Mouse (Mus musculus) MEL (cell line): Measurements from ENCODE around the gene Wdcp. TPM values are rescaled to one million over a fixed set of nuclear protein-coding genes. Genes with fewer than 3 reads are reported as not detected.

Experiments
- DNase-seq: peaks from one replicate; pipeline ENCODE4 v3.0.0; 2011; ENCODE audit warnings: low read depth, low spot score
- H3K27ac ChIP-seq: 2 replicates; pipeline ENCODE4 v1.5.1; 2012; ENCODE audit warnings: low read depth, mild to moderate bottlenecking, control low read depth, low read length, moderate library complexity; ENCODE audit not compliant: control insufficient read depth
- H3K27me3 ChIP-seq, 2 experiments: fragments of 150-350 bp in 1 of 2; sonication (generic) in 1 of 2; 2 replicates each; pipeline ENCODE4 v1.6.1; 2012; ENCODE audit warnings: low read length in 2 of 2, mild to moderate bottlenecking in 2 of 2, improper control_type of control experiment in 1 of 2, moderate library complexity in 1 of 2; ENCODE audit not compliant: insufficient read depth in 2 of 2, control insufficient read depth in 1 of 2
- H3K36me3 ChIP-seq, 2 experiments: 2 replicates each; pipeline ENCODE4 v1.6.1; 2012 to 2014; ENCODE audit warnings: low read length in 2 of 2, improper control_type of control experiment in 1 of 2, inconsistent platforms in 1 of 2, mild to moderate bottlenecking in 1 of 2; ENCODE audit not compliant: insufficient read depth in 2 of 2, control insufficient read depth in 1 of 2
- H3K4me1 ChIP-seq, 2 experiments: fragments of 150-350 bp in 1 of 2; sonication (generic) in 1 of 2; 2 replicates each; pipeline ENCODE4 v1.6.1; 2012; ENCODE audit warnings: low read length in 2 of 2, improper control_type of control experiment in 1 of 2, mild to moderate bottlenecking in 1 of 2; ENCODE audit not compliant: insufficient read depth in 2 of 2, control insufficient read depth in 1 of 2
- H3K4me3 ChIP-seq, 2 experiments: fragments of 150-350 bp in 1 of 2; sonication (generic) in 1 of 2; 2 replicates each; pipeline ENCODE4 v1.5.1; 2012; ENCODE audit warnings: low read depth in 2 of 2, low read length in 2 of 2, mild to moderate bottlenecking in 2 of 2, moderate library complexity in 2 of 2, control low read depth in 1 of 2, improper control_type of control experiment in 1 of 2; ENCODE audit not compliant: control insufficient read depth in 1 of 2, insufficient read depth in 1 of 2
- H3K79me2 ChIP-seq: 2 replicates; pipeline ENCODE4 v1.6.1; 2012; ENCODE audit warnings: mild to moderate bottlenecking, low read length, moderate library complexity; ENCODE audit not compliant: control insufficient read depth, poor library complexity, insufficient read depth
- H3K9ac ChIP-seq: 2 replicates; pipeline ENCODE4 v1.6.1; 2012; ENCODE audit warnings: low read depth, mild to moderate bottlenecking, control low read depth, low read length, moderate library complexity; ENCODE audit not compliant: control insufficient read depth, poor library complexity, severe bottlenecking
- H3K9me3 ChIP-seq: fragments of 150-350 bp; sonication (generic); replicated peaks from 2 replicates; pipeline ENCODE4 v1.6.1; 2012; ENCODE audit warnings: mild to moderate bottlenecking, low read length, improper control_type of control experiment, moderate library complexity; ENCODE audit not compliant: insufficient read depth
- BHLHE40 ChIP-seq: IDR thresholded peaks from 2 replicates; pipeline ENCODE4 v1.6.1; 2012; ENCODE audit warnings: low read depth, mild to moderate bottlenecking, inconsistent platforms, low read length, improper control_type of control experiment, borderline replicate concordance
- CHD1 ChIP-seq: IDR thresholded peaks from 2 replicates; pipeline ENCODE4 v1.6.1; 2012; ENCODE audit warnings: low read depth, mild to moderate bottlenecking, inconsistent platforms, low read length, improper control_type of control experiment
- CHD2 ChIP-seq: IDR thresholded peaks from 2 replicates; pipeline ENCODE4 v1.6.1; 2011; ENCODE audit warnings: low read length, improper control_type of control experiment
- E2F4 ChIP-seq: IDR thresholded peaks from 2 replicates; pipeline ENCODE4 v1.6.1; 2011; ENCODE audit warnings: low read depth, low read length, improper control_type of control experiment, borderline replicate concordance
- EP300 ChIP-seq, 2 experiments: IDR thresholded peaks; 2 replicates each; pipeline ENCODE4 v1.6.1; 2011; ENCODE audit warnings: improper control_type of control experiment in 2 of 2, low read length in 2 of 2, low read depth in 1 of 2, mild to moderate bottlenecking in 1 of 2
- GATA1 ChIP-seq: IDR thresholded peaks from 2 replicates; pipeline ENCODE4 v1.6.1; 2011; ENCODE audit warnings: low read depth, low read length, improper control_type of control experiment
- HCFC1 ChIP-seq: IDR thresholded peaks from 2 replicates; pipeline ENCODE4 v1.6.1; 2012; ENCODE audit warnings: low read depth, mild to moderate bottlenecking, inconsistent platforms, low read length, improper control_type of control experiment, moderate library complexity
- KAT2A ChIP-seq: conservative IDR thresholded peaks from 2 replicates; pipeline ENCODE4 v1.6.1; 2012; ENCODE audit warnings: low read depth, low read length, improper control_type of control experiment, inconsistent platforms
- MAFK ChIP-seq: IDR thresholded peaks from 2 replicates; pipeline ENCODE4 v1.6.1; 2011; ENCODE audit warnings: low read depth, mild to moderate bottlenecking, low read length, improper control_type of control experiment, borderline replicate concordance
- NELFE ChIP-seq: IDR thresholded peaks from 2 replicates; pipeline ENCODE4 v1.6.1; 2011; ENCODE audit warnings: low read depth, low read length, improper control_type of control experiment
- NRF1 ChIP-seq: IDR thresholded peaks from 2 replicates; pipeline ENCODE4 v1.6.1; 2014; ENCODE audit warnings: low read depth, mild to moderate bottlenecking, inconsistent platforms, low read length, improper control_type of control experiment, moderate library complexity; ENCODE audit not compliant: poor library complexity, insufficient read depth, severe bottlenecking
- POLR2A ChIP-seq, 2 experiments: IDR thresholded peaks; 2 replicates each; pipeline ENCODE4 v1.6.1; 2011 to 2012; ENCODE audit warnings: low read length in 2 of 2, mild to moderate bottlenecking in 2 of 2, control low read depth in 1 of 2, improper control_type of control experiment in 1 of 2, low read depth in 1 of 2, moderate library complexity in 1 of 2; ENCODE audit not compliant: control insufficient read depth in 1 of 2, insufficient read depth in 1 of 2, poor library complexity in 1 of 2
- POLR2AphosphoS2 ChIP-seq: IDR thresholded peaks from 2 replicates; pipeline ENCODE4 v1.6.1; 2011; ENCODE audit warnings: low read length, improper control_type of control experiment
- SIN3A ChIP-seq: IDR thresholded peaks from 2 replicates; pipeline ENCODE4 v1.6.1; 2012; ENCODE audit warnings: low read length, improper control_type of control experiment, inconsistent platforms
- TBP ChIP-seq: IDR thresholded peaks from 2 replicates; pipeline ENCODE4 v1.8.0; 2011; ENCODE audit warnings: low read depth, low read length, improper control_type of control experiment
- TCF12 ChIP-seq: IDR thresholded peaks from 2 replicates; pipeline ENCODE4 v1.6.1; 2014; ENCODE audit warnings: low read depth, mild to moderate bottlenecking, inconsistent platforms, low read length, improper control_type of control experiment, moderate library complexity
- ZC3H11A ChIP-seq: IDR thresholded peaks from 2 replicates; pipeline ENCODE4 v1.6.1; 2012; ENCODE audit warnings: low read depth, mild to moderate bottlenecking, inconsistent platforms, low read length, improper control_type of control experiment
- ZMIZ1 ChIP-seq: IDR thresholded peaks from 2 replicates; pipeline ENCODE4 v1.6.1; 2012; ENCODE audit warnings: low read depth, mild to moderate bottlenecking, inconsistent platforms, low read length, improper control_type of control experiment, moderate library complexity
- polyA plus RNA-seq, 2 experiments: library from polyadenylated mRNA; stranded (reverse) in 1 of 2; unstranded in 1 of 2; fragments of >175 nt in 1 of 2; fragments of >200 nt in 1 of 2; gene quantifications; 2 replicates each; pipeline versions ENCODE4 v1.2.1 to v1.2.4; 2012; ENCODE audit warnings: low replicate concordance in 2 of 2, low read depth in 1 of 2; ENCODE audit not compliant: insufficient read length in 2 of 2, insufficient read depth in 1 of 2, missing spikeins in 1 of 2
- total RNA-seq: library from RNA; depleted of rRNA; stranded (reverse); fragments of 300-350 nt; gene quantifications from 2 replicates; pipeline ENCODE4 v1.2.3, GENCODE M21; 2012

The Wdcp gene
- total and polyA plus RNA-seq, 3 experiments = 12.6 to 16.5 TPM; not detected in 1

DNA sequence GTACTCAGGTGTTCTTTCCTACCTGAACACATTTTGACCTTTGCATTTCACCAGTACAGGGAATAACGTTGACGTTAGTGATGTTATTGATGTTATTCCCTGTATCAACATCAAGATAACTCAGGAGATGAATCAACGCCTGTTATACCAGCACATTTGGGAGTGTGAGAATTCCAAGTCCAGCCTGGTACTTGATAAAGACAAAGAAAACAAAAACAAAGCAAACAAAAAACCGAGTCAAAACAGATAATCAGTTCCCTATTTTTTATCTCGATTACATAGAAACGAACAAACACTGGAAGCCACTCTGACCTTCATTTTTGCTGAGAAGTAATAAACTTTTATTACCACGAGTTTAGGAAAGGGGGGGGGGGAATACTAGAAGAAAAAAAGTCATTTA, 63.4 kb downstream of the Wdcp start:
- no peak for DNase-seq
- H3K9me3 ChIP-seq = no peaks in the 10 kb centered on the region
- no peak overlapping the region for H3K27ac ChIP-seq
- peak overlapping the region; percentile 95 for H3K9ac ChIP-seq
- H3K4me1 ChIP-seq = peaks cover 4 to 9% of the 10 kb centered on the region in 2 experiments; a peak in 3 of 4 replicates
- H3K79me2 ChIP-seq = peaks cover 16% of the 10 kb centered on the region
- H3K36me3 ChIP-seq = peaks cover 2 to 8% of the 10 kb centered on the region in 2 experiments; a peak in 3 of 4 replicates
- H3K4me3 ChIP-seq = peak overlapping the region; percentile 75 to 79
- no peaks in the 10 kb centered on the region for H3K27me3 ChIP-seq
- TF ChIP-seq CHD1 (no peak), POLR2A (IDR thresholded peaks at IDR 0.05; ENCODE audit: control insufficient read depth in 1 of 2, insufficient read depth in 1 of 2, low read depth in 1 of 2, low read length in 2 of 2, poor library complexity in 1 of 2) (no peak), GATA1 (peak; percentile 56; the same call in 1 of the 2 replicates), SIN3A (0 out of 2 replicates have a peak, but pooled peaks have one; percentile 15), MAFK (no peak)

- TF ChIP-seq ZMIZ1 = peak; percentile 90
- TF ChIP-seq ZC3H11A = no peak
- TF ChIP-seq NELFE = peak; percentile 94
- TF ChIP-seq NRF1 = peak; percentile 40; the same call in 1 of the 2 replicates
- TF ChIP-seq SIN3A = peak; percentile 35; the same call in 1 of the 2 replicates
- no peak for TF ChIP-seq EP300 (IDR thresholded peaks at IDR 0.05; ENCODE audit: low read depth in 1 of 2, low read length in 2 of 2)
- TF ChIP-seq BHLHE40 = no peak
- TF ChIP-seq TCF12 = peak; percentile 45
- peak; percentile 58; the same call in 1 of the 2 replicates for TF ChIP-seq HCFC1
- TF ChIP-seq KAT2A = no peak
- peak; percentile 83 to 90 for TF ChIP-seq POLR2A (IDR thresholded peaks at IDR 0.05; ENCODE audit: control insufficient read depth in 1 of 2, insufficient read depth in 1 of 2, low read depth in 1 of 2, low read length in 2 of 2, poor library complexity in 1 of 2)
- no peak for TF ChIP-seq MAFK
- peak; percentile 74 for TF ChIP-seq TBP
- peak; percentile 43; the same call in 1 of the 2 replicates for TF ChIP-seq E2F4
- no peak for TF ChIP-seq CHD2
- TF ChIP-seq POLR2AphosphoS2 = peak; percentile 62; the same call in 1 of the 2 replicates
- TF ChIP-seq, all 39 proteins: peak for 10
- H3K27me3 ChIP-seq = no peaks in the 10 kb centered on the region
- H3K9ac ChIP-seq = peak within 1 kb of the TSS; percentile 95
- H3K9me3 ChIP-seq = no peaks in the 10 kb centered on the region
- H3K4me3 ChIP-seq = peak within 1 kb of the TSS; percentile 76 to 79
- peak; percentile 95 for DNase-seq
- H3K36me3 ChIP-seq = peaks cover 2 to 8% of the 10 kb centered on the region in 2 experiments; a peak in 3 of 4 replicates
- H3K79me2 ChIP-seq = peaks cover 16% of the 10 kb centered on the region
- H3K27ac ChIP-seq = peak within 1 kb of the TSS; percentile 89
- peaks cover 4 to 9% of the 10 kb centered on the region in 2 experiments; a peak in 3 of 4 replicates for H3K4me1 ChIP-seq
Observed at GRCm38 (mm10) chr12:4906951-4907906, 64.1 kb downstream of the Wdcp start, which contains the start of gene Ubxn2a. TSS of gene Ubxn2a (minus strand) at chr12:4907705.
